Mouse (Mus musculus): ENCODE data around the gene Ifi203. TPM values are rescaled to one million over a fixed set of nuclear protein-coding genes. Genes with fewer than 3 reads are reported as not detected.
"Not testable (repeated sequence)": the region's sequence is repeated elsewhere in the genome, so short reads cannot be mapped to it uniquely, and the experiment has no call there.

Ifi203 gene
- total RNA-seq (2012; rRNA removed) = 0.27 TPM in 1 of 2 replicates, not detected in the other

GRCm38 (mm10) chr1:173941924-173942779 lies at the start of gene Ifi203, which contains the start of gene Mndal:
Gene Ifi203, minus strand, starts transcription at chr1:173942672.
Gene Mndal, minus strand, starts transcription at chr1:173942491.
- not testable (repeated sequence) for H3K9ac ChIP-seq (ENCODE audit: insufficient read depth, low read depth, low read length, poor library complexity, severe bottlenecking); H3K4me1 ChIP-seq (ENCODE audit: control insufficient read depth in 2 of 2, insufficient read depth in 2 of 2, low read length in 2 of 2, poor library complexity in 1 of 2); DNase-seq (ENCODE audit: low read depth, low spot score); H3K9me3 ChIP-seq (ENCODE audit: control insufficient read depth, insufficient read depth, low read depth, low read length); H3K36me3 ChIP-seq (ENCODE audit: control insufficient read depth, insufficient read depth, low read length, poor library complexity, severe bottlenecking); H3K27ac ChIP-seq (ENCODE audit: insufficient read depth, low read depth, low read length, poor library complexity, severe bottlenecking); H3K4me3 ChIP-seq (ENCODE audit: insufficient read depth in 1 of 2, low read depth in 1 of 2, low read length in 2 of 2, poor library complexity in 1 of 2, severe bottlenecking in 1 of 2)
- in situ Hi-C loops (cut with MboI; ENCODE audit: low sequenced_read_pairs in 2 of 2, unreplicated experiment in 2 of 2) = loop anchor here in 1 of 2 experiments (5.0 kb wide), 1 partner anchor 65 kb away; no protein-coding TSS in a partner anchor

GRCm38 (mm10) chr1:173982694-173983305 lies 40.3 kb upstream of the Ifi203 start, which contains the start of gene Ifi202b:
Gene Ifi202b, minus strand, starts transcription at chr1:173982744.
- DNase-seq (ENCODE audit: low read depth, low spot score); in situ Hi-C loops (cut with MboI; ENCODE audit: low sequenced_read_pairs in 2 of 2, unreplicated experiment in 2 of 2): not testable (repeated sequence)

DNA sequence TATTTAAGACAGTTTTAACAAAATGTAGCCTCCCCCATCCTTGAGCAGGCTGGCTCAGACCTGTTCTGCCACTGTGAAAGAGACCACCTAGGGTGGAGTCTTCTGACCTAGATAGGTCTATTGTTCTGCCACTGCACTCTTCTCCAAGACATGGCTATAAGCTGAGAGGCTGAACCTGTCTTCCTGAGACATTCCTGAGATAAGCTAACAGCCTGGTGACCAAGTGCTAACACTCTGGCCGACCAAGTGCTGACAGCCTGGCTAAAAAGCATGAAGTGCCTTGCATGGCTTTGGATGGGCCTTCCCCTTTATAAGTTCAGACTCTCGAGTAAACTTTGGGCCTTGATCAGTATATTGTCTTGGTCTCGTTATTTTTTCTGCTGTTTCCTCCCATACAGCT lies 38.6 kb upstream of the Ifi203 start:
- in situ Hi-C loops (cut with MboI; ENCODE audit: low sequenced_read_pairs in 2 of 2, unreplicated experiment in 2 of 2); H3K4me3 ChIP-seq (ENCODE audit: insufficient read depth in 1 of 2, low read depth in 1 of 2, low read length in 2 of 2, poor library complexity in 1 of 2, severe bottlenecking in 1 of 2); DNase-seq (ENCODE audit: low read depth, low spot score): not testable (repeated sequence)

More at GRCm38 (mm10) chr1:173982694-173983305, 40.3 kb upstream of the Ifi203 start, which contains the start of gene Ifi202b:
- not testable (repeated sequence) for H3K4me1 ChIP-seq (ENCODE audit: control insufficient read depth in 2 of 2, insufficient read depth in 2 of 2, low read length in 2 of 2, poor library complexity in 1 of 2); H3K9ac ChIP-seq (ENCODE audit: insufficient read depth, low read depth, low read length, poor library complexity, severe bottlenecking); H3K27ac ChIP-seq (ENCODE audit: insufficient read depth, low read depth, low read length, poor library complexity, severe bottlenecking); H3K4me3 ChIP-seq (ENCODE audit: insufficient read depth in 1 of 2, low read depth in 1 of 2, low read length in 2 of 2, poor library complexity in 1 of 2, severe bottlenecking in 1 of 2); H3K36me3 ChIP-seq (ENCODE audit: control insufficient read depth, insufficient read depth, low read length, poor library complexity, severe bottlenecking); H3K9me3 ChIP-seq (ENCODE audit: control insufficient read depth, insufficient read depth, low read depth, low read length)

GRCm38 (mm10) chr1:173977622-173978021 lies 35.1 kb upstream of the Ifi203 start:
- no peaks in the 10 kb centered on the region; a peak in 1 of 4 replicates for H3K4me1 ChIP-seq (ENCODE audit: control insufficient read depth in 2 of 2, insufficient read depth in 2 of 2, low read length in 2 of 2, poor library complexity in 1 of 2)
- no peak for TF ChIP-seq HCFC1 (IDR thresholded peaks at IDR 0.05; ENCODE audit: borderline replicate concordance, insufficient read depth, low read length)
- no peak for TF ChIP-seq ZC3H11A (IDR thresholded peaks at IDR 0.05; ENCODE audit: borderline replicate concordance, low read depth, low read length)
- TF ChIP-seq CHD2 (IDR thresholded peaks at IDR 0.05; ENCODE audit: low read depth, low read length) = no peak
- TF ChIP-seq ZNF384 (IDR thresholded peaks at IDR 0.05; ENCODE audit: low read depth, low read length) = no peak
- no peak for TF ChIP-seq MAFK (IDR thresholded peaks at IDR 0.05; ENCODE audit: insufficient read depth, low read depth, low read length)
- no peak overlapping the region for H3K4me3 ChIP-seq (ENCODE audit: insufficient read depth in 1 of 2, low read depth in 1 of 2, low read length in 2 of 2, poor library complexity in 1 of 2, severe bottlenecking in 1 of 2)
- no peak for DNase-seq (ENCODE audit: low read depth, low spot score)
- no peak overlapping the region for H3K27ac ChIP-seq (ENCODE audit: insufficient read depth, low read depth, low read length, poor library complexity, severe bottlenecking)
- H3K36me3 ChIP-seq (ENCODE audit: control insufficient read depth, insufficient read depth, low read length, poor library complexity, severe bottlenecking) = no peaks in the 10 kb centered on the region
- H3K9ac ChIP-seq (ENCODE audit: insufficient read depth, low read depth, low read length, poor library complexity, severe bottlenecking) = no peak overlapping the region
- in situ Hi-C loops (cut with MboI; ENCODE audit: low sequenced_read_pairs in 2 of 2, unreplicated experiment in 2 of 2) = loop anchor here in 1 of 2 experiments (5.0 kb wide), 1 partner anchor 55 kb away; no protein-coding TSS in a partner anchor
- no peaks in the 10 kb centered on the region for H3K9me3 ChIP-seq (ENCODE audit: control insufficient read depth, insufficient read depth, low read depth, low read length)

More for the DNA sequence above, 38.6 kb upstream of the Ifi203 start:
- H3K36me3 ChIP-seq (ENCODE audit: control insufficient read depth, insufficient read depth, low read length, poor library complexity, severe bottlenecking); H3K9me3 ChIP-seq (ENCODE audit: control insufficient read depth, insufficient read depth, low read depth, low read length); H3K9ac ChIP-seq (ENCODE audit: insufficient read depth, low read depth, low read length, poor library complexity, severe bottlenecking); H3K27ac ChIP-seq (ENCODE audit: insufficient read depth, low read depth, low read length, poor library complexity, severe bottlenecking); H3K4me1 ChIP-seq (ENCODE audit: control insufficient read depth in 2 of 2, insufficient read depth in 2 of 2, low read length in 2 of 2, poor library complexity in 1 of 2): not testable (repeated sequence)

- H3K9ac ChIP-seq (ENCODE audit: insufficient read depth, low read depth, low read length, poor library complexity, severe bottlenecking) = no peak overlapping the region
- no peaks in the 10 kb centered on the region for H3K4me1 ChIP-seq (ENCODE audit: control insufficient read depth in 2 of 2, insufficient read depth in 2 of 2, low read length in 2 of 2, poor library complexity in 1 of 2)
- no peaks in the 10 kb centered on the region for H3K36me3 ChIP-seq (ENCODE audit: control insufficient read depth, insufficient read depth, low read length, poor library complexity, severe bottlenecking)
- no peaks in the 10 kb centered on the region for H3K9me3 ChIP-seq (ENCODE audit: control insufficient read depth, insufficient read depth, low read depth, low read length)
- H3K4me3 ChIP-seq (ENCODE audit: insufficient read depth in 1 of 2, low read depth in 1 of 2, low read length in 2 of 2, poor library complexity in 1 of 2, severe bottlenecking in 1 of 2) = no peak overlapping the region
- in situ Hi-C loops (cut with MboI; ENCODE audit: low sequenced_read_pairs in 2 of 2, unreplicated experiment in 2 of 2) = no loop called here
- DNase-seq (ENCODE audit: low read depth, low spot score) = no peak
- H3K27ac ChIP-seq (ENCODE audit: insufficient read depth, low read depth, low read length, poor library complexity, severe bottlenecking) = no peak overlapping the region
- TF ChIP-seq ZC3H11A (IDR thresholded peaks at IDR 0.05; ENCODE audit: borderline replicate concordance, low read depth, low read length) = no peak
- TF ChIP-seq ZNF384 (IDR thresholded peaks at IDR 0.05; ENCODE audit: low read depth, low read length) = no peak
- TF ChIP-seq HCFC1 (IDR thresholded peaks at IDR 0.05; ENCODE audit: borderline replicate concordance, insufficient read depth, low read length) = no peak
- no peak for TF ChIP-seq MAFK (IDR thresholded peaks at IDR 0.05; ENCODE audit: insufficient read depth, low read depth, low read length)
- no peak for TF ChIP-seq CHD2 (IDR thresholded peaks at IDR 0.05; ENCODE audit: low read depth, low read length)
Observed at GRCm38 (mm10) chr1:173973111-173973510, 30.6 kb upstream of the Ifi203 start.

GRCm38 (mm10) chr1:173961491-173961890 lies 19.0 kb upstream of the Ifi203 start:
- H3K27ac ChIP-seq (ENCODE audit: insufficient read depth, low read depth, low read length, poor library complexity, severe bottlenecking); in situ Hi-C loops (cut with MboI; ENCODE audit: low sequenced_read_pairs in 2 of 2, unreplicated experiment in 2 of 2); H3K36me3 ChIP-seq (ENCODE audit: control insufficient read depth, insufficient read depth, low read length, poor library complexity, severe bottlenecking); H3K9me3 ChIP-seq (ENCODE audit: control insufficient read depth, insufficient read depth, low read depth, low read length); H3K4me3 ChIP-seq (ENCODE audit: insufficient read depth in 1 of 2, low read depth in 1 of 2, low read length in 2 of 2, poor library complexity in 1 of 2, severe bottlenecking in 1 of 2); DNase-seq (ENCODE audit: low read depth, low spot score); H3K9ac ChIP-seq (ENCODE audit: insufficient read depth, low read depth, low read length, poor library complexity, severe bottlenecking); H3K4me1 ChIP-seq (ENCODE audit: control insufficient read depth in 2 of 2, insufficient read depth in 2 of 2, low read length in 2 of 2, poor library complexity in 1 of 2): not testable (repeated sequence)

- DNase-seq (ENCODE audit: low read depth, low spot score); H3K9me3 ChIP-seq (ENCODE audit: control insufficient read depth, insufficient read depth, low read depth, low read length); in situ Hi-C loops (cut with MboI; ENCODE audit: low sequenced_read_pairs in 2 of 2, unreplicated experiment in 2 of 2): not testable (repeated sequence)
Observed at GRCm38 (mm10) chr1:173959998-173960397, 17.5 kb upstream of the Ifi203 start.

More at GRCm38 (mm10) chr1:173959998-173960397, 17.5 kb upstream of the Ifi203 start:
- not testable (repeated sequence) for H3K27ac ChIP-seq (ENCODE audit: insufficient read depth, low read depth, low read length, poor library complexity, severe bottlenecking); H3K4me1 ChIP-seq (ENCODE audit: control insufficient read depth in 2 of 2, insufficient read depth in 2 of 2, low read length in 2 of 2, poor library complexity in 1 of 2); H3K9ac ChIP-seq (ENCODE audit: insufficient read depth, low read depth, low read length, poor library complexity, severe bottlenecking); H3K4me3 ChIP-seq (ENCODE audit: insufficient read depth in 1 of 2, low read depth in 1 of 2, low read length in 2 of 2, poor library complexity in 1 of 2, severe bottlenecking in 1 of 2); H3K36me3 ChIP-seq (ENCODE audit: control insufficient read depth, insufficient read depth, low read length, poor library complexity, severe bottlenecking)
